Mouse (Mus musculus) bone marrow macrophage, adult 2 months (primary cell): ENCODE measurements at regions not wholly inside any gene's neighbourhood (a gene's known extent, or its start where the extent isn't known, plus 50 kb on each side); places are given as distances from the start of the nearest gene placed in this dataset.

Experiments
- CTCF ChIP-seq: IDR thresholded peaks from 2 replicates; pipeline ENCODE4 v1.5.1; 2012; ENCODE audit warnings: low read depth, mild to moderate bottlenecking, low read length, moderate library complexity
- POLR2A ChIP-seq: IDR thresholded peaks from 2 replicates; pipeline ENCODE4 v1.6.1; 2012; ENCODE audit warnings: mild to moderate bottlenecking, low read depth, low read length, borderline replicate concordance

- TF ChIP-seq POLR2A (no peak), CTCF (no peak)
These were observed 104.3 kb upstream of the Afdn start for GRCm38 (mm10) chr17:13656065-13656464.
